Mouse (Mus musculus): ENCODE measurements around the gene Lrrc27. TPM values are rescaled to one million over a fixed set of nuclear protein-coding genes. Genes with fewer than 3 reads are reported as not detected.

The Lrrc27 gene
- total and polyA plus RNA-seq, 3 experiments: 0.21 TPM; not detected in 2

DNA sequence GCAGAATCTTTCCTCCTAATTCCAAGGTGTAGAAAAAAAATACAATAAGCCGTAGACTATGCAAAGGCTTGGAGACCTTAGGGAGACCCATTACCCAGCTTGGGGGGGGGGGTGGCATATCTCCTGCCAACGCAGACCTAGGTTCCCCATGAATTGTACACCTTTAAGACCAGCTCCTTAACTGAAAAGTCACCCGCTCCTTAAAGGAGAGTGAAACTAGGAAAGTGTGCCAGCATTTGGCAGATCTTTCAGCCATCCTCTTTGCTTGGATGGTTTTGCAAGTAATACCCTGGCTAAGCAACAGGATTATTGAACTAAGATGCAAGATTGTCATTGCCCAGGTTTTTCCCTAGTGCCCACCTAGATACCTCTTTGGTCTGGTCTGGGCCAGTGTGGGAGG lies 963 bp downstream of the Lrrc27 start:
- dilution Hi-C loops (cut with MboI; ENCODE audit: extremely low pct_ligation_motif_present, extremely low pct_unique_long_range_greater_than_20kb, low sequenced_read_pairs): no loop called here
- TF ChIP-seq USF2 (conservative IDR thresholded peaks at IDR 0.05; ENCODE audit: low read depth, low read length): no peak
- TF ChIP-seq CTCF (conservative IDR thresholded peaks at IDR 0.05 in 1 of 2, IDR thresholded peaks at IDR 0.05 in 1 of 2; ENCODE audit: low read depth in 2 of 2, low read length in 2 of 2): no peak
- no peak for TF ChIP-seq ZC3H11A (IDR thresholded peaks at IDR 0.05; ENCODE audit: low read depth, low read length)
- no peak for TF ChIP-seq SMC3 (IDR thresholded peaks at IDR 0.05; ENCODE audit: low read depth, low read length)
- no peak for TF ChIP-seq UBTF (IDR thresholded peaks at IDR 0.05; ENCODE audit: low read depth, low read length)
- TF ChIP-seq RAD21 (IDR thresholded peaks at IDR 0.05; ENCODE audit: low read depth, low read length): no peak
- no peak for TF ChIP-seq ZKSCAN1 (IDR thresholded peaks at IDR 0.05; ENCODE audit: borderline replicate concordance, low read depth, low read length)
- no peak for TF ChIP-seq EP300 (IDR thresholded peaks at IDR 0.05; ENCODE audit: low read length)
- TF ChIP-seq CHD1 (IDR thresholded peaks at IDR 0.05; ENCODE audit: low read depth, low read length): no peak
- TF ChIP-seq GABPA (IDR thresholded peaks at IDR 0.05; ENCODE audit: insufficient replicate concordance, low read depth, low read length): no peak
- TF ChIP-seq HCFC1 (IDR thresholded peaks at IDR 0.05; ENCODE audit: low read depth, low read length): no peak
- TF ChIP-seq MYC (IDR thresholded peaks at IDR 0.05; ENCODE audit: low read depth, low read length): no peak
- no peak for TF ChIP-seq USF1 (IDR thresholded peaks at IDR 0.05; ENCODE audit: low read depth, low read length)

DNA sequence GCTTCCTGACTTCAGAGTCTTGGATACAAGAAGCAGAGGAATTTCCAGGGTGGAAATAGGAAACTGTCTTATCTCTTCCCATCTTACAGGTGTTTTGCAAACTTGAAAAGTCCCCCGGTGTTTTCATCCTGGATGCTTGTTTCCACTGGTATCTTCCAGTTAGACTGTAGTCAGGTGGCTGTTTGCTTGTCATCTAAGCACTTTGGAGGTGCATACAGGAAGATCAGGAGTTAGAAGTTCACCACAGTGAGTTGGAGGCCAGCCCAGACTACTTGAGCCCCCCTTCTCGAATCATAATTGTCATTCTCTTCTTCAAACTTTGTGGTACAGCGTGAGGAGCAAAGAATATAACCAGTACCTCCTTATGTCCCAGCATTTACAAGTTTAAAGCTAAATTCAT lies 1.4 kb downstream of the Lrrc27 start:
- Histone ChIP-seq H3K27ac (ENCODE audit: insufficient read depth, low read depth) (no peak overlapping the region), H3K79me2 (replicated peaks; ENCODE audit: control insufficient read depth, extremely low read depth, insufficient read depth, poor library complexity, severe bottlenecking) (no peaks in the 10 kb centered on the region), H3K4me3 (replicated peaks in 1 of 3; ENCODE audit: low read depth in 2 of 3, low read length in 2 of 3, poor library complexity in 1 of 3) (no peak overlapping the region), H3K9me3 (replicated peaks; ENCODE audit: low read length) (no peaks in the 10 kb centered on the region), H3K27me3 (replicated peaks) (peaks cover 77% of the 10 kb centered on the region), H3K4me1 (ENCODE audit: control insufficient read depth in 1 of 2, insufficient read depth in 2 of 2) (peaks cover 0 to 12% of the 10 kb centered on the region in 2 experiments; a peak in 2 of 4 replicates), H3K9ac (ENCODE audit: insufficient read depth, low read depth) (no peak overlapping the region), H3K36me3 (replicated peaks in 1 of 2; ENCODE audit: control insufficient read depth in 1 of 2, insufficient read depth in 1 of 2, low read length in 1 of 2) (no peaks in the 10 kb centered on the region), H3K4me2 (ENCODE audit: insufficient read depth, low read depth, poor library complexity, severe bottlenecking) (no peak overlapping the region)
- no peak for DNase-seq (ENCODE audit: extremely low read depth)
- dilution Hi-C loops (cut with MboI; ENCODE audit: extremely low pct_ligation_motif_present, extremely low pct_unique_long_range_greater_than_20kb, low sequenced_read_pairs): no loop called here
- TF ChIP-seq CHD1 (IDR thresholded peaks at IDR 0.05; ENCODE audit: low read depth, low read length) (no peak), MXI1 (IDR thresholded peaks at IDR 0.05; ENCODE audit: low read depth, low read length) (no peak), ETS1 (conservative IDR thresholded peaks at IDR 0.05; ENCODE audit: low read depth, low read length) (no peak), GABPA (IDR thresholded peaks at IDR 0.05; ENCODE audit: insufficient replicate concordance, low read depth, low read length) (no peak), TCF12 (IDR thresholded peaks at IDR 0.05; ENCODE audit: low read depth, low read length) (no peak), MAX (IDR thresholded peaks at IDR 0.05; ENCODE audit: low read length) (no peak)
- in situ Hi-C loops (cut with MboI; ENCODE audit: low pct_ligation_motif_present, low pct_unique_long_range_greater_than_20kb, low sequenced_read_pairs): no loop called here

More for the DNA sequence above, 963 bp downstream of the Lrrc27 start:
- H3K27ac ChIP-seq (ENCODE audit: insufficient read depth, low read depth): no peak overlapping the region
- no peaks in the 10 kb centered on the region for H3K36me3 ChIP-seq (replicated peaks in 1 of 2; ENCODE audit: control insufficient read depth in 1 of 2, insufficient read depth in 1 of 2, low read length in 1 of 2)
- H3K9me3 ChIP-seq (replicated peaks; ENCODE audit: low read length): no peaks in the 10 kb centered on the region
- no peaks in the 10 kb centered on the region for H3K79me2 ChIP-seq (replicated peaks; ENCODE audit: control insufficient read depth, extremely low read depth, insufficient read depth, poor library complexity, severe bottlenecking)
- peaks cover 77% of the 10 kb centered on the region for H3K27me3 ChIP-seq (replicated peaks)
- H3K9ac ChIP-seq (ENCODE audit: insufficient read depth, low read depth): peak overlapping the region; percentile 49; the same call in 1 of the 2 replicates
- in situ Hi-C loops (cut with MboI; ENCODE audit: low pct_ligation_motif_present, low pct_unique_long_range_greater_than_20kb, low sequenced_read_pairs): no loop called here
- H3K4me2 ChIP-seq (ENCODE audit: insufficient read depth, low read depth, poor library complexity, severe bottlenecking): peak overlapping the region; percentile 58; the same call in 1 of the 2 replicates
- DNase-seq (ENCODE audit: extremely low read depth): no peak
- peaks cover 0 to 12% of the 10 kb centered on the region in 2 experiments; a peak in 2 of 4 replicates for H3K4me1 ChIP-seq (ENCODE audit: control insufficient read depth in 1 of 2, insufficient read depth in 2 of 2)
- no peak overlapping the region for H3K4me3 ChIP-seq (replicated peaks in 1 of 3; ENCODE audit: low read depth in 2 of 3, low read length in 2 of 3, poor library complexity in 1 of 3)

All from CH12.LX (cell line).